Mouse (Mus musculus) intestine, embryonic 15.5 days (tissue): ENCODE results near the gene Gm26920. TPM values are rescaled to one million over a fixed set of nuclear protein-coding genes. Genes with fewer than 3 reads are reported as not detected.

Experiments
- ATAC-seq: fragments of 200-750 bp; cut with Nextera tagmentation; 2 replicates; pipeline ENCODE4 v1.8.0; 2017; ENCODE audit warnings: moderate TSS enrichment, moderate library complexity
- H3K27ac ChIP-seq: fragments of 300-500 bp; sonication (generic); 2 replicates; pipeline ENCODE4 v1.5.1; 2015; ENCODE audit warnings: mild to moderate bottlenecking, inconsistent platforms
- H3K27me3 ChIP-seq: fragments of 300-500 bp; sonication (generic); replicated peaks from 2 replicates; pipeline ENCODE4 v1.6.1; 2015; ENCODE audit warnings: inconsistent platforms
- H3K36me3 ChIP-seq: fragments of 300-500 bp; sonication (generic); 2 replicates; pipeline ENCODE4 v1.6.1; 2015; ENCODE audit warnings: inconsistent platforms
- H3K4me1 ChIP-seq: fragments of 300-500 bp; sonication (generic); replicated peaks from 2 replicates; pipeline ENCODE4 v1.6.1; 2015; ENCODE audit warnings: inconsistent platforms
- H3K4me2 ChIP-seq: fragments of 300-500 bp; sonication (generic); replicated peaks from 2 replicates; pipeline ENCODE4 v1.6.1; 2015; ENCODE audit warnings: mild to moderate bottlenecking, inconsistent platforms
- H3K4me3 ChIP-seq: fragments of 300-500 bp; sonication (generic); replicated peaks from 2 replicates; pipeline ENCODE4 v1.5.1; 2015; ENCODE audit warnings: inconsistent platforms
- H3K9ac ChIP-seq: fragments of 300-500 bp; sonication (generic); 2 replicates; pipeline ENCODE4 v1.6.1; 2015; ENCODE audit warnings: inconsistent platforms
- H3K9me3 ChIP-seq: fragments of 300-500 bp; sonication (generic); 2 replicates; pipeline ENCODE4 v1.6.1; 2016; ENCODE audit warnings: inconsistent platforms
- WGBS: fragments of 180-500 bp; shearing (Covaris S2); methylation state at CpG from one replicate; pipeline ENCODE4 v1.1.7; 2015; 5-methylcytosine and 5-hydroxymethylcytosine counted together
- polyA plus RNA-seq: library from polyadenylated mRNA; unstranded; fragments of >200 nt; fragmentation: Nextera tagmentation; extraction: Ambion mirVana; gene quantifications from 2 replicates; pipeline ENCODE4 v1.2.1, GENCODE M21; 2015

Gm26920 gene
- polyA plus RNA-seq, 1 experiment from 2014 or later = 1.2 TPM

DNA sequence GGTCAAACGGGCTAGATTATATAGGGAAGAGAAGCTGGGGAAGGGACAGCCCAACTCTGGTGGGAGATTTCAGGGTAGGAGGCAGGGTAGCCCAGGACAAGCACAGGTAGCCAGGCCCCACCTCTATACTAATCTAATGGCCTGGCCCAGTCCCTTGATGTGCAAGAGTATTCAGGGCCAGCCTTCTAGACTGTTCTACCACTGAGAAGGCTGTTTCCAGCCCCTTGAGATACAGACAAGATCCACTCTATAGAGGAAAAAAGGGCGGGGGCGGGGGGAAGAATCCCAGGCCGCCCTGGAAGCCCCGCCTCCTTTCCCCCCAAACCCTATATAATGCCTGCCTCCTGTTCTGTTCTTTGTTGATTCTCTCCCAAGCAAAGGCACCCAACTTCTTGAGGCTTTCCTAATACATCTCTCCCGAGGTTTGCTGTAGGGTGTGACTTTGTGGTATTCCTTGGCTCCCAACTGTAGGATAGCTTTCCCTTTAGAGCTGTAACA, 3.8 kb upstream of the Gm26920 start:
- Histone ChIP-seq H3K4me2 (peak overlapping the region; percentile 52), H3K36me3 (0 out of 2 replicates have a peak, but pooled peaks cover 4% of the 10 kb centered on the region), H3K9ac (peak overlapping the region; percentile 82), H3K27ac (no peak overlapping the region), H3K9me3 (no peaks in the 10 kb centered on the region), H3K4me1 (peaks cover 15% of the 10 kb centered on the region), H3K27me3 (no peaks in the 10 kb centered on the region), H3K4me3 (peak overlapping the region; percentile 63)
- ATAC-seq = no peak
- 70% methylated on average over 6 of the region's 6 CpGs for WGBS

DNA sequence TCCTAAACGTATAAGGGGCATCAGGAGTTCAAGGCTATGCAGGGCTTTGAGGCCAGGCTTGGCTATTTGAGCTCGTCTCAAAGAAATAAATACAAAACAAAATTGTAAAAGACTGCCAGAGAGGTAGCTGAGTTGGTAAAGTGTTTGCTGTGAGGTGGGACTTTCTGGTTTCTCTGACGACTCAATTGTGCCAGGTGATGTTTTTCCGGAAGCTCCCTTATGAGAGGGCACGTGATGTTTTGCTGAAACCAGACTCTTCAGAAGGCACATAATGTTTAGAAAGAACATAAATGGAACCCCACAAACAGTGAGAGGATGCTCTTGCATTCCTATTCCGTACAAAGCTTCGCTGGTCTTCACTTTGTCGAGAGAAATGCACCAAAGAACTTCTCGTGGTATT, 2.5 kb upstream of the Gm26920 start:
- no peak overlapping the region for H3K4me2 ChIP-seq
- H3K4me1 ChIP-seq = peaks cover 18% of the 10 kb centered on the region
- ATAC-seq = no peak
- 84% methylated on average over 9 of the region's 9 CpGs for WGBS
- H3K27me3 ChIP-seq = no peaks in the 10 kb centered on the region
- H3K27ac ChIP-seq = no peak overlapping the region
- H3K36me3 ChIP-seq = no peaks in the 10 kb centered on the region
- H3K9me3 ChIP-seq = no peaks in the 10 kb centered on the region
- no peak overlapping the region for H3K9ac ChIP-seq
- no peak overlapping the region for H3K4me3 ChIP-seq

- H3K4me2 ChIP-seq = peak overlapping the region; percentile 68
- 6% methylated on average over 9 of the region's 9 CpGs for WGBS
- H3K4me3 ChIP-seq = peak overlapping the region; percentile 62
- no peaks in the 10 kb centered on the region for H3K27me3 ChIP-seq
- H3K9ac ChIP-seq = 0 out of 2 replicates have a peak overlapping the region, but pooled peaks have one; percentile 26
- no peak for ATAC-seq
- peak overlapping the region; percentile 52; the same call in 1 of the 2 replicates for H3K27ac ChIP-seq
- H3K9me3 ChIP-seq = no peaks in the 10 kb centered on the region
- H3K36me3 ChIP-seq = peaks cover 4% of the 10 kb centered on the region
- H3K4me1 ChIP-seq = peaks cover 15% of the 10 kb centered on the region
These were observed 868 bp upstream of the Gm26920 start for GRCm38 (mm10) chr7:30090970-30091585.

- Histone ChIP-seq H3K27me3 (no peaks in the 10 kb centered on the region), H3K4me1 (peaks cover 15% of the 10 kb centered on the region), H3K4me3 (peak overlapping the region; percentile 62), H3K36me3 (peaks cover 14% of the 10 kb centered on the region), H3K9ac (peak overlapping the region; percentile 55), H3K9me3 (no peaks in the 10 kb centered on the region), H3K27ac (no peak overlapping the region), H3K4me2 (peak overlapping the region; percentile 74)
- ATAC-seq = no peak
- WGBS = 12% methylated on average over 6 of the region's 6 CpGs
These were observed 805 bp downstream of the Gm26920 start for GRCm38 (mm10) chr7:30089405-30089804.

- Histone ChIP-seq H3K27ac (no peak overlapping the region), H3K9me3 (no peaks in the 10 kb centered on the region), H3K4me2 (no peak overlapping the region), H3K9ac (no peak overlapping the region), H3K4me1 (peaks cover 9% of the 10 kb centered on the region), H3K4me3 (no peak overlapping the region), H3K36me3 (peaks cover 14% of the 10 kb centered on the region), H3K27me3 (no peaks in the 10 kb centered on the region)
- 93% methylated on average over 9 of the region's 9 CpGs for WGBS
- ATAC-seq = no peak
These were observed 3.7 kb downstream of the Gm26920 start for GRCm38 (mm10) chr7:30086524-30086923.

DNA sequence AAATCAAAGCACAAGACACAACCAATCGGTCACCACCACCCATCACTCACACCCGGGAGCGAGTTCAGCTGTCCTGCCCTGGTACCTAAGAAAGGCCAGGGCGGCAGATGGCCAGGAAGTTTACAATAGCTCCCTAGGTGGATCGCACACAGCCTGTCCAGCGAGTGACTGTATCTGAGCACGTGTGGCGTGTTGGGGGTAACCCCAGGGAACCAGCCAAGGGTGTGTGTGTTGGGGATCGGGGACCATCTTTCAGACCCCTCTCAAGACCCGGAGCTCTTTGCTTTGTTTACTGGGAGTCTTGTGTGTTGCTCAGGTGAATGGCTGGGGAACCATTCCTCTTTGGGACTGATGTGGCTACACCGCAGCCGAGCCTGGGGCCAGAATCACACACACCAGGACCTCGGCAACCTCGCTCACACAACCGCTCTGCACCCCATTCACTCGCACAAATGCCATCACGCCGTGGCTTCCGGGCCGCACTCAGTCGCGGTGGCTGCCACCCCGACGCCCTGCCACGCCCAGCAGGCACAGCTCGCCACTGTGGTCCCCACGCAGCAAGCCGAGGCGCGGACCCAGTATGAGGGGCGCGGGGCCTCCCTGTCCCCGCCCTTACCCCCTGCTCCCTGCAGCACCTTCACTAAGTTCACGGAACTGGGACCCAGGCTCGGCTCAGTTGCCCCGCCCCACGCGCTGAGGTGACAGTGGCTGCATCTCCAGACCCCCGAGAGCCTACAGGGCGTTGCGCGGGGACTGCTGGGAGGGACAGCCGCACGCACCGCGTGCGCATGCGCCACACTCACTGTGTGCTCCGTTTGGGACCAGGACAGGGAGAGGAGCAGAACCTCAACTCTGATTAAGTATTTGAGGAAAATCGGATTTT, 17.8 kb downstream of the Gm26920 start, which contains the start of gene Zfp82:
TSS of gene Zfp82 (minus strand) at position 755 of the 883 bp plus-strand sequence.
- peak within 1 kb of the TSS; percentile 95 for H3K4me2 ChIP-seq
- WGBS = under 1% methylated on average over 50 of the region's 50 CpGs
- H3K27me3 ChIP-seq = no peaks in the 10 kb centered on the region
- peak within 1 kb of the TSS; percentile 84 for H3K4me3 ChIP-seq
- peaks cover 3% of the 10 kb centered on the region; the same call in 1 of the 2 replicates for H3K36me3 ChIP-seq
- H3K27ac ChIP-seq = peak within 1 kb of the TSS; percentile 75
- no peaks in the 10 kb centered on the region for H3K9me3 ChIP-seq
- no peaks in the 10 kb centered on the region for H3K4me1 ChIP-seq
- peak within 1 kb of the TSS; percentile 80 for H3K9ac ChIP-seq
- ATAC-seq = peak; percentile 98

DNA sequence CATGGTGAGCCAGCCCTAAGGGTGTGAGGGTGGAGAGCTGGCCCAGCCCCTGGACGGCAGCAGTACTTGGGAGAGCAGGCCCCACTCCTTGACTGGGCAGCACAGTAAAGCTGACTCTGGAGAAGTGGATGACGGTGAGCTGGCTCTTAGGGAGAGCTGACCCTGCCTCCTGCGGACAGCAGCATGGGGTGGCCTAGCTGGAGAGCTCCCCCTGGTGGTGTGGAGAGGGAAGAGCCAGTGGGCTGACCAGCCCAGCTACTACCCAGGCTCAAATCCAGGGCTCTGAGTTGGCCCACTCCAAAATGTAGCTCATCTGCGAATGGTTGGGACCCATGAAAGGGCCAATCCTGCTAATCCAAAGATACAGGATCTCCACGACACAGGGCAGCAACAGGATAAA, 25.6 kb downstream of the Gm26920 start:
- ATAC-seq = no peak
- Histone ChIP-seq H3K4me2 (no peak overlapping the region), H3K4me1 (no peaks in the 10 kb centered on the region), H3K4me3 (no peak overlapping the region), H3K9ac (no peak overlapping the region), H3K27me3 (no peaks in the 10 kb centered on the region), H3K9me3 (no peaks in the 10 kb centered on the region), H3K27ac (no peak overlapping the region), H3K36me3 (peaks cover 6% of the 10 kb centered on the region; the same call in 1 of the 2 replicates)
- 73% methylated on average over 5 of the region's 5 CpGs for WGBS

DNA sequence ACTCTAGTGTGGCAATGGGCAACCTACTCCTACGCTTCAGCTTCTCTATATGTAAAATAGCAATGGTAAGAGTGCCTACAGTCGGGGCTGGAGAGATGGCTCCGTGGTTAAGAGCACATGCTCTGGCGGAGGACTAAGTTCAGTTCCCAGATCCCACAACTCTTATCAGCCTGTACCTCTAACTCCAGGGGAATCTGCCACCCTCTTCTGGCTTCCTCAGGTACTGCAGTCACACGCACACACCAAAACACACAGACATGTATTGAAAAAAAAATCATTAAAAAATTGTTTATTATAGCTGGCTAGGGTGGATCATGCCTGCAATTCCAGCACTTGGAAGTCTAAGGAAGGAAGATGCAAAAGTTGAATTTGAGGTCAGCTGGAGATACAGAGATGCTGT, 27.7 kb downstream of the Gm26920 start:
- WGBS = 87% methylated on average over 5 of the region's 5 CpGs
- H3K36me3 ChIP-seq = 0 out of 2 replicates have a peak, but pooled peaks cover 3% of the 10 kb centered on the region

DNA sequence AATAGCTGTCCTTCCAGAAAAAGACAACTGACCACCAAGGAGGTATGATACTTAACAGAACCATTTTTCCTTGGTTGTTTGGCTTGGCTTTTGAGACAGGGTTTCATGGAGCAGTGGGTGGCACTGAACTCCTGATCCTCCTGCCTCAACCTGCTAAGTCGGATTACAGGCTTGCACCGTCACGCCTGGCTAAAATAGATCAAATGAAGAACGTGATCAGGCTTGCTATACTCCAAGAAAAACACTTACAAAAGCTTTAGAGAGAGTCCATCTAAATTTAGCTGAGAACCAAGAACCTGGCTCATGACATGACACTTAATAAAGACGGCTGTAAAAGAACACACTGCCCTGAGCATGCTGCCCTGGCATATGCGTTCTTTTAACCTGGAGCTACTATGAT, 29.9 kb downstream of the Gm26920 start:
- no peak for ATAC-seq

More for the DNA sequence above, 27.7 kb downstream of the Gm26920 start:
- H3K4me1 ChIP-seq = no peaks in the 10 kb centered on the region
- H3K9ac ChIP-seq = no peak overlapping the region
- no peaks in the 10 kb centered on the region for H3K27me3 ChIP-seq
- H3K9me3 ChIP-seq = no peaks in the 10 kb centered on the region
- H3K27ac ChIP-seq = no peak overlapping the region
- no peak for ATAC-seq
- H3K4me3 ChIP-seq = no peak overlapping the region
- no peak overlapping the region for H3K4me2 ChIP-seq

DNA sequence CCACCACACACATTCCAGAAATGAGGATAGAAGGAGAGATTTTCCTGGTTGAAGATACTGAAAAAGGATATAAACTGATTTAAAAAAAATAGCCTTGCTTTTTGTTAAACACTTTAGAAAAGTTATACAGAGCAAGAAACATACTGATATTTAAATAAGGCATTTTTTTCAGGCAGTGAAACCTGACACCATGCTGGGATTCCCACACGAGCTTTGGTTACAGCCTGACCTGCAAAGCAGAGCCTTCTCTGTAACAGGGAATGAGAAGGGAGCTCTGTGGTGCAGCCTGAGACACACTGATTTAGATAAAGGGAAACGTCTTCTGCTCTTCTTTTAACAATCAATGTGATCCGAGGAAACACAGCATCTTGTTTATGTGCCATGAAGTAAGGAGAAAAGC, 36.6 kb downstream of the Gm26920 start:
- Histone ChIP-seq H3K27me3 (no peaks in the 10 kb centered on the region), H3K36me3 (0 out of 2 replicates have a peak, but pooled peaks cover 4% of the 10 kb centered on the region), H3K9ac (0 out of 2 replicates have a peak overlapping the region, but pooled peaks have one; percentile 15), H3K4me1 (peaks cover 8% of the 10 kb centered on the region; the same call in 1 of the 2 replicates), H3K4me3 (no peak overlapping the region), H3K9me3 (no peaks in the 10 kb centered on the region), H3K4me2 (no peak overlapping the region), H3K27ac (no peak overlapping the region)
- ATAC-seq = no peak
- 7% methylated on average over 3 of the region's 3 CpGs for WGBS

More for the DNA sequence above, 29.9 kb downstream of the Gm26920 start:
- Histone ChIP-seq H3K9ac (no peak overlapping the region), H3K27me3 (no peaks in the 10 kb centered on the region), H3K4me1 (no peaks in the 10 kb centered on the region), H3K9me3 (no peaks in the 10 kb centered on the region), H3K4me3 (no peak overlapping the region), H3K4me2 (no peak overlapping the region), H3K36me3 (0 out of 2 replicates have a peak, but pooled peaks cover 7% of the 10 kb centered on the region), H3K27ac (no peak overlapping the region)
- WGBS = 86% methylated on average over 6 of the region's 6 CpGs

GRCm38 (mm10) chr7:30050882-30051548, 39.2 kb downstream of the Gm26920 start, which contains the start of gene Zfp14:
Zfp14 (minus strand) TSS chr7:30051380.
- Histone ChIP-seq H3K9ac (peak within 1 kb of the TSS; percentile 70), H3K27ac (peak within 1 kb of the TSS; percentile 79), H3K4me1 (peaks cover 8% of the 10 kb centered on the region; the same call in 1 of the 2 replicates), H3K4me2 (peak within 1 kb of the TSS; percentile 77), H3K4me3 (peak within 1 kb of the TSS; percentile 74), H3K9me3 (no peaks in the 10 kb centered on the region), H3K27me3 (no peaks in the 10 kb centered on the region), H3K36me3 (no peaks in the 10 kb centered on the region)
- ATAC-seq = peak; percentile 99
- WGBS = under 1% methylated on average over 40 of the region's 40 CpGs
